Mouse (Mus musculus) MEL (cell line): Measurements from ENCODE around the gene 1700010B08Rik. TPM values are rescaled to one million over a fixed set of nuclear protein-coding genes. Genes with fewer than 3 reads are reported as not detected.

Experiments
- DNase-seq: peaks from one replicate; pipeline ENCODE4 v3.0.0; 2011; ENCODE audit warnings: low read depth, low spot score
- H3K27ac ChIP-seq: 2 replicates; pipeline ENCODE4 v1.5.1; 2012; ENCODE audit warnings: low read depth, mild to moderate bottlenecking, control low read depth, low read length, moderate library complexity; ENCODE audit not compliant: control insufficient read depth
- H3K27me3 ChIP-seq, 2 experiments: fragments of 150-350 bp in 1 of 2; sonication (generic) in 1 of 2; 2 replicates each; pipeline ENCODE4 v1.6.1; 2012; ENCODE audit warnings: low read length in 2 of 2, mild to moderate bottlenecking in 2 of 2, improper control_type of control experiment in 1 of 2, moderate library complexity in 1 of 2; ENCODE audit not compliant: insufficient read depth in 2 of 2, control insufficient read depth in 1 of 2
- H3K36me3 ChIP-seq, 2 experiments: 2 replicates each; pipeline ENCODE4 v1.6.1; 2012 to 2014; ENCODE audit warnings: low read length in 2 of 2, improper control_type of control experiment in 1 of 2, inconsistent platforms in 1 of 2, mild to moderate bottlenecking in 1 of 2; ENCODE audit not compliant: insufficient read depth in 2 of 2, control insufficient read depth in 1 of 2
- H3K4me1 ChIP-seq, 2 experiments: fragments of 150-350 bp in 1 of 2; sonication (generic) in 1 of 2; 2 replicates each; pipeline ENCODE4 v1.6.1; 2012; ENCODE audit warnings: low read length in 2 of 2, improper control_type of control experiment in 1 of 2, mild to moderate bottlenecking in 1 of 2; ENCODE audit not compliant: insufficient read depth in 2 of 2, control insufficient read depth in 1 of 2
- H3K4me3 ChIP-seq, 2 experiments: fragments of 150-350 bp in 1 of 2; sonication (generic) in 1 of 2; 2 replicates each; pipeline ENCODE4 v1.5.1; 2012; ENCODE audit warnings: low read depth in 2 of 2, low read length in 2 of 2, mild to moderate bottlenecking in 2 of 2, moderate library complexity in 2 of 2, control low read depth in 1 of 2, improper control_type of control experiment in 1 of 2; ENCODE audit not compliant: control insufficient read depth in 1 of 2, insufficient read depth in 1 of 2
- H3K79me2 ChIP-seq: 2 replicates; pipeline ENCODE4 v1.6.1; 2012; ENCODE audit warnings: mild to moderate bottlenecking, low read length, moderate library complexity; ENCODE audit not compliant: control insufficient read depth, poor library complexity, insufficient read depth
- H3K9ac ChIP-seq: 2 replicates; pipeline ENCODE4 v1.6.1; 2012; ENCODE audit warnings: low read depth, mild to moderate bottlenecking, control low read depth, low read length, moderate library complexity; ENCODE audit not compliant: control insufficient read depth, poor library complexity, severe bottlenecking
- H3K9me3 ChIP-seq: fragments of 150-350 bp; sonication (generic); replicated peaks from 2 replicates; pipeline ENCODE4 v1.6.1; 2012; ENCODE audit warnings: mild to moderate bottlenecking, low read length, improper control_type of control experiment, moderate library complexity; ENCODE audit not compliant: insufficient read depth
- BHLHE40 ChIP-seq: IDR thresholded peaks from 2 replicates; pipeline ENCODE4 v1.6.1; 2012; ENCODE audit warnings: low read depth, mild to moderate bottlenecking, inconsistent platforms, low read length, improper control_type of control experiment, borderline replicate concordance
- CHD2 ChIP-seq: IDR thresholded peaks from 2 replicates; pipeline ENCODE4 v1.6.1; 2011; ENCODE audit warnings: low read length, improper control_type of control experiment
- E2F4 ChIP-seq: IDR thresholded peaks from 2 replicates; pipeline ENCODE4 v1.6.1; 2011; ENCODE audit warnings: low read depth, low read length, improper control_type of control experiment, borderline replicate concordance
- ETS1 ChIP-seq: IDR thresholded peaks from 2 replicates; pipeline ENCODE4 v1.6.1; 2012; ENCODE audit warnings: low read depth, mild to moderate bottlenecking, inconsistent platforms, low read length, improper control_type of control experiment, moderate library complexity
- GATA1 ChIP-seq: IDR thresholded peaks from 2 replicates; pipeline ENCODE4 v1.6.1; 2011; ENCODE audit warnings: low read depth, low read length, improper control_type of control experiment
- JUND ChIP-seq: IDR thresholded peaks from 2 replicates; pipeline ENCODE4 v1.6.1; 2011; ENCODE audit warnings: low read depth, mild to moderate bottlenecking, improper control_type of control experiment, low read length
- KAT2A ChIP-seq: conservative IDR thresholded peaks from 2 replicates; pipeline ENCODE4 v1.6.1; 2012; ENCODE audit warnings: low read depth, low read length, improper control_type of control experiment, inconsistent platforms
- MAFK ChIP-seq: IDR thresholded peaks from 2 replicates; pipeline ENCODE4 v1.6.1; 2011; ENCODE audit warnings: low read depth, mild to moderate bottlenecking, low read length, improper control_type of control experiment, borderline replicate concordance
- MAX ChIP-seq: IDR thresholded peaks from 2 replicates; pipeline ENCODE4 v1.6.1; 2011; ENCODE audit warnings: low read length, improper control_type of control experiment
- MYC ChIP-seq: IDR thresholded peaks from 2 replicates; pipeline ENCODE4 v1.6.1; 2011; ENCODE audit warnings: low read depth, mild to moderate bottlenecking, low read length, improper control_type of control experiment, moderate library complexity
- NELFE ChIP-seq: IDR thresholded peaks from 2 replicates; pipeline ENCODE4 v1.6.1; 2011; ENCODE audit warnings: low read depth, low read length, improper control_type of control experiment
- NRF1 ChIP-seq: IDR thresholded peaks from 2 replicates; pipeline ENCODE4 v1.6.1; 2014; ENCODE audit warnings: low read depth, mild to moderate bottlenecking, inconsistent platforms, low read length, improper control_type of control experiment, moderate library complexity; ENCODE audit not compliant: poor library complexity, insufficient read depth, severe bottlenecking
- POLR2AphosphoS5 ChIP-seq: IDR thresholded peaks from 2 replicates; pipeline ENCODE4 v1.6.1; 2012; ENCODE audit warnings: low read depth, borderline replicate concordance, mild to moderate bottlenecking, inconsistent platforms, low read length, moderate library complexity, mixed read lengths
- RAD21 ChIP-seq: IDR thresholded peaks from 2 replicates; pipeline ENCODE4 v1.6.1; 2011; ENCODE audit warnings: mild to moderate bottlenecking, low read depth, low read length, improper control_type of control experiment
- SIN3A ChIP-seq: IDR thresholded peaks from 2 replicates; pipeline ENCODE4 v1.6.1; 2012; ENCODE audit warnings: low read length, improper control_type of control experiment, inconsistent platforms
- TAL1 ChIP-seq: IDR thresholded peaks from 2 replicates; pipeline ENCODE4 v1.6.1; 2012; ENCODE audit warnings: mild to moderate bottlenecking, inconsistent platforms, low read length, moderate library complexity, mixed read lengths
- USF1 ChIP-seq: IDR thresholded peaks from 2 replicates; pipeline ENCODE4 v1.6.1; 2014; ENCODE audit warnings: low read depth, mild to moderate bottlenecking, inconsistent platforms, low read length, improper control_type of control experiment, moderate library complexity
- USF2 ChIP-seq, 2 experiments: IDR thresholded peaks; 2 replicates each; pipeline ENCODE4 v1.6.1; 2011 to 2012; ENCODE audit warnings: improper control_type of control experiment in 2 of 2, low read length in 2 of 2, borderline replicate concordance in 1 of 2, inconsistent platforms in 1 of 2, low read depth in 1 of 2, mild to moderate bottlenecking in 1 of 2; ENCODE audit not compliant: insufficient read depth in 1 of 2
- ZC3H11A ChIP-seq: IDR thresholded peaks from 2 replicates; pipeline ENCODE4 v1.6.1; 2012; ENCODE audit warnings: low read depth, mild to moderate bottlenecking, inconsistent platforms, low read length, improper control_type of control experiment
- ZMIZ1 ChIP-seq: IDR thresholded peaks from 2 replicates; pipeline ENCODE4 v1.6.1; 2012; ENCODE audit warnings: low read depth, mild to moderate bottlenecking, inconsistent platforms, low read length, improper control_type of control experiment, moderate library complexity
- polyA plus RNA-seq, 2 experiments: library from polyadenylated mRNA; stranded (reverse) in 1 of 2; unstranded in 1 of 2; fragments of >175 nt in 1 of 2; fragments of >200 nt in 1 of 2; gene quantifications; 2 replicates each; pipeline versions ENCODE4 v1.2.1 to v1.2.4; 2012; ENCODE audit warnings: low replicate concordance in 2 of 2, low read depth in 1 of 2; ENCODE audit not compliant: insufficient read length in 2 of 2, insufficient read depth in 1 of 2, missing spikeins in 1 of 2
- total RNA-seq: library from RNA; depleted of rRNA; stranded (reverse); fragments of 300-350 nt; gene quantifications from 2 replicates; pipeline ENCODE4 v1.2.3, GENCODE M21; 2012

The 1700010B08Rik gene
- total and polyA plus RNA-seq, 3 experiments = not detected

DNA sequence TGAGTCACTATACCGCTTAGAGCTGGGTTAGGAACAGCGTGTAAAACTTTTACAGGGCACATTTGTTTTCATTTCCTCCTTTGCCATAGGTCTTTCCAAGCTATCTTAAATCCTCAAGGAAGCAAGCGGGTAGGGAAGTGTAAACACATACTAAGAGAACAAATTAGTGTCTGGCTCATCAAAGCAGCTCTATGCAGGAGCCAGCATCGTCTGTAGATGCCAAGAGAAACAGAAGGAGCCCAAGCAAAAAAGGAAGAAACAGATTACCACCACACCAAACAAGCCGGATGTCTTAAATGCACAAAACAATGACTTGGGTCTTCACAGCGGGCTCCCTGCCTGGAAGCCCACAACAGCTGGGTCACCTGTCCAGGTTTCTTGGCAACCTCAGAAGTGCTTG lies 9.0 kb upstream of the 1700010B08Rik start:
- no peak for DNase-seq
- Histone ChIP-seq H3K9me3 (no peaks in the 10 kb centered on the region), H3K4me3 (no peak overlapping the region), H3K4me1 (no peaks in the 10 kb centered on the region), H3K27me3 (no peaks in the 10 kb centered on the region), H3K27ac (no peak overlapping the region), H3K9ac (no peak overlapping the region), H3K79me2 (no peaks in the 10 kb centered on the region), H3K36me3 (peaks cover 0 to 2% of the 10 kb centered on the region in 2 experiments; a peak in 1 of 4 replicates)
- TF ChIP-seq E2F4 = no peak

DNA sequence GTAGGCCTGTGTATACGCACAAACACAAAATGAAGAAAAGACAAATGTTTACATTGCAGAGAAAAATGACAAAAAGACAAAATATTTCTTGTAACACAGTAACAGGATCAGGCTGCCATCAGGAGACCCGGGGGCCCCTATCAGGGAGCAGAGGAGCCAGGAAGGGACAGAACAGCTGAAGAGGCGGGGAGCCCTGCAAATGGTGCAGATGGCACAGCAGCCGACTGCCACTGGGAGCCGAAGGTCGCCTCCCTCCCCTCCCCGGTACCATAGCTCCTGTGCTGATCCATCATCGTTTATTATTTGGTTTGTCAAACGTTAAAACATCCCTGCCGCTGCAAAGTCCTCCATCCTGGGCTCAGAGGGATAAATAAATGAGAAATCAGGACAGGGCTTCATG lies 6.6 kb upstream of the 1700010B08Rik start:
- TF ChIP-seq KAT2A (no peak), NRF1 (no peak), BHLHE40 (no peak), MYC (no peak), JUND (no peak), GATA1 (no peak), RAD21 (no peak), USF2 (IDR thresholded peaks at IDR 0.05; ENCODE audit: borderline replicate concordance in 1 of 2, insufficient read depth in 1 of 2, low read depth in 1 of 2, low read length in 2 of 2) (no peak), NELFE (no peak)
- no peak overlapping the region for H3K9ac ChIP-seq

GRCm38 (mm10) chr2:173713241-173713640 lies 6.0 kb upstream of the 1700010B08Rik start:
- TF ChIP-seq POLR2AphosphoS5 (no peak), KAT2A (no peak), MAX (no peak), ETS1 (no peak), MAFK (no peak), ZC3H11A (no peak), TAL1 (no peak), SIN3A (no peak), CHD2 (no peak), USF1 (no peak), ZMIZ1 (no peak)
- no peak for DNase-seq
- Histone ChIP-seq H3K27ac (no peak overlapping the region), H3K36me3 (no peaks in the 10 kb centered on the region), H3K4me1 (no peaks in the 10 kb centered on the region), H3K9ac (no peak overlapping the region), H3K79me2 (no peaks in the 10 kb centered on the region), H3K9me3 (no peaks in the 10 kb centered on the region), H3K4me3 (no peak overlapping the region), H3K27me3 (no peaks in the 10 kb centered on the region)

More for the DNA sequence above, 6.6 kb upstream of the 1700010B08Rik start:
- H3K4me1 ChIP-seq = no peaks in the 10 kb centered on the region
- no peak overlapping the region for H3K4me3 ChIP-seq
- no peaks in the 10 kb centered on the region for H3K36me3 ChIP-seq
- H3K27ac ChIP-seq = no peak overlapping the region
- no peaks in the 10 kb centered on the region for H3K27me3 ChIP-seq
- no peaks in the 10 kb centered on the region for H3K9me3 ChIP-seq
- no peaks in the 10 kb centered on the region for H3K79me2 ChIP-seq
- no peak for DNase-seq
